Mouse (Mus musculus) CH12.LX (cell line): ENCODE measurements around the gene Nenf. TPM values are rescaled to one million over a fixed set of nuclear protein-coding genes. Genes with fewer than 3 reads are reported as not detected.

Experiments
- DNase-seq: peaks from one replicate; pipeline ENCODE4 v3.0.0-alpha.2; 2013; ENCODE audit errors: extremely low read depth
- H3K27ac ChIP-seq: 2 replicates; pipeline ENCODE4 v1.5.1; 2012; ENCODE audit warnings: low read depth, mild to moderate bottlenecking, control low read depth, moderate library complexity; ENCODE audit not compliant: insufficient read depth
- H3K27me3 ChIP-seq: replicated peaks from 2 replicates; pipeline ENCODE3; 2012; ENCODE audit warnings: inconsistent platforms
- H3K36me3 ChIP-seq, 2 experiments: replicated peaks in 1 of 2; 2 replicates each; pipeline versions ENCODE3 to v1.6.1; 2012; ENCODE audit warnings: inconsistent platforms in 1 of 2, low read length in 1 of 2, mild to moderate bottlenecking in 1 of 2, mixed read lengths in 1 of 2, moderate library complexity in 1 of 2; ENCODE audit not compliant: control insufficient read depth in 1 of 2, insufficient read depth in 1 of 2
- H3K4me1 ChIP-seq, 2 experiments: 2 replicates each; pipeline ENCODE4 v1.6.1; 2012; ENCODE audit warnings: inconsistent platforms in 1 of 2, moderate library complexity in 1 of 2; ENCODE audit not compliant: insufficient read depth in 2 of 2, control insufficient read depth in 1 of 2
- H3K4me2 ChIP-seq: 2 replicates; pipeline ENCODE4 v1.6.1; 2012; ENCODE audit warnings: low read depth, mild to moderate bottlenecking, control low read depth; ENCODE audit not compliant: poor library complexity, insufficient read depth, severe bottlenecking
- H3K4me3 ChIP-seq, 3 experiments: fragments of 150-350 bp in 1 of 3; sonication (generic) in 1 of 3; replicated peaks in 1 of 3; 2 replicates each; pipeline versions ENCODE3 to v1.5.1; 2011 to 2012; ENCODE audit warnings: low read depth in 2 of 3, low read length in 2 of 3, mild to moderate bottlenecking in 2 of 3, moderate library complexity in 2 of 3, control low read depth in 1 of 3, improper control_type of control experiment in 1 of 3, inconsistent platforms in 1 of 3, mixed read lengths in 1 of 3; ENCODE audit not compliant: poor library complexity in 1 of 3
- H3K79me2 ChIP-seq: replicated peaks from 2 replicates; pipeline ENCODE4 v1.6.1; 2012; ENCODE audit warnings: mild to moderate bottlenecking, moderate library complexity; ENCODE audit not compliant: control insufficient read depth, poor library complexity, insufficient read depth, severe bottlenecking; ENCODE audit errors: extremely low read depth
- H3K9ac ChIP-seq: 2 replicates; pipeline ENCODE4 v1.6.1; 2012; ENCODE audit warnings: low read depth, mild to moderate bottlenecking, control low read depth, moderate library complexity; ENCODE audit not compliant: insufficient read depth
- H3K9me3 ChIP-seq: replicated peaks from 2 replicates; pipeline ENCODE3; 2012; ENCODE audit warnings: low read length, inconsistent platforms, mixed read lengths
- BHLHE40 ChIP-seq: IDR thresholded peaks from 2 replicates; pipeline ENCODE4 v1.6.1; 2011; ENCODE audit warnings: mild to moderate bottlenecking, low read depth, low read length, improper control_type of control experiment
- CHD1 ChIP-seq: IDR thresholded peaks from 2 replicates; pipeline ENCODE4 v1.6.1; 2012; ENCODE audit warnings: low read depth, low read length, improper control_type of control experiment, inconsistent platforms
- CTCF ChIP-seq, 2 experiments: IDR thresholded peaks in 1 of 2; conservative IDR thresholded peaks in 1 of 2; 2 replicates each; pipeline ENCODE4 v1.5.1; 2011 to 2012; ENCODE audit warnings: low read depth in 2 of 2, low read length in 2 of 2, improper control_type of control experiment in 1 of 2, inconsistent platforms in 1 of 2, mild to moderate bottlenecking in 1 of 2, moderate library complexity in 1 of 2
- ELF1 ChIP-seq: IDR thresholded peaks from 2 replicates; pipeline ENCODE4 v1.6.1; 2014; ENCODE audit warnings: low read depth, mild to moderate bottlenecking, inconsistent platforms, low read length, improper control_type of control experiment
- IRF4 ChIP-seq: IDR thresholded peaks from 2 replicates; pipeline ENCODE4 v1.6.1; 2014; ENCODE audit warnings: low read depth, mild to moderate bottlenecking, inconsistent platforms, low read length, improper control_type of control experiment
- JUN ChIP-seq: IDR thresholded peaks from 2 replicates; pipeline ENCODE4 v1.6.1; 2011; ENCODE audit warnings: low read depth, mild to moderate bottlenecking, low read length, improper control_type of control experiment, moderate library complexity; ENCODE audit not compliant: insufficient read depth
- MAX ChIP-seq: IDR thresholded peaks from 2 replicates; pipeline ENCODE4 v1.6.1; 2011; ENCODE audit warnings: low read length, improper control_type of control experiment
- MEF2A ChIP-seq: IDR thresholded peaks from 2 replicates; pipeline ENCODE4 v1.6.1; 2014; ENCODE audit warnings: low read depth, mild to moderate bottlenecking, inconsistent platforms, low read length, improper control_type of control experiment, borderline replicate concordance
- MXI1 ChIP-seq: IDR thresholded peaks from 2 replicates; pipeline ENCODE4 v1.6.1; 2011; ENCODE audit warnings: mild to moderate bottlenecking, low read depth, low read length, improper control_type of control experiment
- NELFE ChIP-seq: IDR thresholded peaks from 2 replicates; pipeline ENCODE4 v1.6.1; 2011; ENCODE audit warnings: low read depth, low read length, improper control_type of control experiment
- NRF1 ChIP-seq: IDR thresholded peaks from 2 replicates; pipeline ENCODE4 v1.6.1; 2014; ENCODE audit warnings: low read depth, mild to moderate bottlenecking, inconsistent platforms, low read length, improper control_type of control experiment, moderate library complexity
- POLR2A ChIP-seq: IDR thresholded peaks from 2 replicates; pipeline ENCODE4 v1.6.1; 2011; ENCODE audit warnings: low read depth, mild to moderate bottlenecking, improper control_type of control experiment, low read length
- RAD21 ChIP-seq: IDR thresholded peaks from 2 replicates; pipeline ENCODE4 v1.6.1; 2011; ENCODE audit warnings: low read depth, mild to moderate bottlenecking, low read length, improper control_type of control experiment, moderate library complexity
- SIN3A ChIP-seq: IDR thresholded peaks from 2 replicates; pipeline ENCODE4 v1.6.1; 2012; ENCODE audit warnings: low read length, improper control_type of control experiment, inconsistent platforms
- SMC3 ChIP-seq: IDR thresholded peaks from 2 replicates; pipeline ENCODE4 v1.6.1; 2011; ENCODE audit warnings: low read depth, low read length, improper control_type of control experiment
- TCF12 ChIP-seq: IDR thresholded peaks from 2 replicates; pipeline ENCODE4 v1.6.1; 2014; ENCODE audit warnings: low read depth, mild to moderate bottlenecking, inconsistent platforms, low read length, improper control_type of control experiment
- UBTF ChIP-seq: IDR thresholded peaks from 2 replicates; pipeline ENCODE4 v1.6.1; 2012; ENCODE audit warnings: low read depth, mild to moderate bottlenecking, inconsistent platforms, low read length, improper control_type of control experiment, moderate library complexity
- USF1 ChIP-seq: IDR thresholded peaks from 2 replicates; pipeline ENCODE4 v1.6.1; 2014; ENCODE audit warnings: low read depth, mild to moderate bottlenecking, inconsistent platforms, low read length, improper control_type of control experiment
- ZC3H11A ChIP-seq: IDR thresholded peaks from 2 replicates; pipeline ENCODE4 v1.6.1; 2012; ENCODE audit warnings: low read depth, mild to moderate bottlenecking, inconsistent platforms, low read length, improper control_type of control experiment
- dilution Hi-C: fragments of 300-500 bp; cut with MboI; formaldehyde crosslinking; loops from 2 replicates; pipeline ENCODE4 v1.14.3; 2020; ENCODE audit warnings: low sequenced_read_pairs; ENCODE audit not compliant: extremely low pct_unique_long_range_greater_than_20kb, extremely low pct_ligation_motif_present
- in situ Hi-C: fragments of 300-500 bp; cut with MboI; formaldehyde crosslinking; loops from 3 replicates; pipeline ENCODE4 v1.14.3; 2019; ENCODE audit warnings: low sequenced_read_pairs, low pct_ligation_motif_present, low pct_unique_long_range_greater_than_20kb, mixed read lengths
- polyA plus RNA-seq: library from polyadenylated mRNA; unstranded; fragments of >175 nt; gene quantifications from 2 replicates; pipeline ENCODE4 v1.2.1, GENCODE M21; 2012; ENCODE audit warnings: low read depth; ENCODE audit not compliant: insufficient read length
- total RNA-seq, 2 experiments: library from RNA; depleted of rRNA; stranded (reverse); fragments of 300-350 nt in 1 of 2; fragments of >200 nt in 1 of 2; gene quantifications; 2 replicates each; pipeline ENCODE4 v1.2.3; 2012 to 2014

Nenf gene
- total RNA-seq (2012; rRNA removed) (58.9 and 86.7 TPM in 2 replicates), total RNA-seq (2014; rRNA removed) (35.7 and 43.8 TPM in 2 replicates), polyA plus RNA-seq (28.8 and 38.9 TPM in 2 replicates)

GRCm38 (mm10) chr1:191317591-191318196 is at the start of gene Nenf:
Gene Nenf, minus strand, starts transcription at chr1:191318194.
- peak; percentile 47 for DNase-seq
- H3K79me2 ChIP-seq = no peaks in the 10 kb centered on the region
- in situ Hi-C loops = loop anchor here (10.0 kb wide), 1 partner anchor 247 kb away; no protein-coding TSS in a partner anchor
- H3K9ac ChIP-seq = peak within 1 kb of the TSS; percentile 70
- H3K27me3 ChIP-seq = no peaks in the 10 kb centered on the region
- peaks cover 6 to 19% of the 10 kb centered on the region in 2 experiments for H3K4me1 ChIP-seq
- no peak for TF ChIP-seq RAD21
- no peak; a peak in 1 of 4 replicates for TF ChIP-seq CTCF (conservative IDR thresholded peaks at IDR 0.05 in 1 of 2, IDR thresholded peaks at IDR 0.05 in 1 of 2; ENCODE audit: low read depth in 2 of 2, low read length in 2 of 2)
- TF ChIP-seq POLR2A = peak; percentile 75
- TF ChIP-seq NELFE = peak; percentile 72; the same call in 1 of the 2 replicates
- no peak for TF ChIP-seq CHD1
- TF ChIP-seq IRF4 = 0 out of 2 replicates have a peak, but pooled peaks have one; percentile 24
- peak; percentile 82; the same call in 1 of the 2 replicates for TF ChIP-seq UBTF
- TF ChIP-seq ZC3H11A = no peak
- TF ChIP-seq BHLHE40 = no peak
- TF ChIP-seq MAX = peak; percentile 33; the same call in 1 of the 2 replicates
- no peak for TF ChIP-seq MEF2A
- peak; percentile 39; the same call in 1 of the 2 replicates for TF ChIP-seq SIN3A
- TF ChIP-seq NRF1 = peak; percentile 53
- peak; percentile 24; the same call in 1 of the 2 replicates for TF ChIP-seq ELF1
- peak; percentile 39 for TF ChIP-seq MXI1
- peak; percentile 59 for TF ChIP-seq TCF12
- TF ChIP-seq, all 38 proteins: peak for 10
- H3K9me3 ChIP-seq = no peaks in the 10 kb centered on the region
- no peak within 1 kb of the TSS for H3K27ac ChIP-seq
- peak within 1 kb of the TSS; percentile 70 to 71 (median 70) for H3K4me3 ChIP-seq
- no peaks in the 10 kb centered on the region for H3K36me3 ChIP-seq
- dilution Hi-C loops = no loop called here
- peak within 1 kb of the TSS; percentile 70 for H3K4me2 ChIP-seq

- dilution Hi-C loops (no loop called here), in situ Hi-C loops (no loop called here)
- H3K27me3 ChIP-seq = no peaks in the 10 kb centered on the region
- no peak overlapping the region for H3K9ac ChIP-seq
- TF ChIP-seq USF1 (no peak), RAD21 (peak; percentile 75), CTCF (conservative IDR thresholded peaks at IDR 0.05 in 1 of 2, IDR thresholded peaks at IDR 0.05 in 1 of 2; ENCODE audit: low read depth in 2 of 2, low read length in 2 of 2) (peak; percentile 70 to 74), JUN (no peak), SMC3 (peak; percentile 69)
- no peak overlapping the region for H3K27ac ChIP-seq
- peaks cover 0 to 7% of the 10 kb centered on the region in 2 experiments; a peak in 1 of 4 replicates for H3K4me1 ChIP-seq
- H3K79me2 ChIP-seq = 0 out of 2 replicates have a peak, but pooled peaks cover 2% of the 10 kb centered on the region
- peaks cover 36 to 87% of the 10 kb centered on the region in 2 experiments for H3K36me3 ChIP-seq
- peak; percentile 60 for DNase-seq
- no peaks in the 10 kb centered on the region for H3K9me3 ChIP-seq
- H3K4me3 ChIP-seq = no peak overlapping the region
- H3K4me2 ChIP-seq = no peak overlapping the region
These were observed 46.5 kb upstream of the Nenf start for GRCm38 (mm10) chr1:191364477-191364876.
